Mouse (Mus musculus) hematopoietic stem cell, adult 5-6 weeks (primary cell): ENCODE data around the gene Cntnap5c. TPM values are rescaled to one million over a fixed set of nuclear protein-coding genes. Genes with fewer than 3 reads are reported as not detected.

Experiments used
- ATAC-seq, 2 experiments: fragments of 125-278 bp in 1 of 2; replicated peaks in 1 of 2; 2 replicates each; pipeline ENCODE4 v1.8.0; 2016 to 2017; ENCODE audit warnings: inconsistent platforms in 2 of 2, mild to moderate bottlenecking in 2 of 2, moderate number of reproducible peaks in 2 of 2, low read depth in 1 of 2, moderate TSS enrichment in 1 of 2; ENCODE audit not compliant: low FRiP score in 2 of 2, poor library complexity in 2 of 2, severe bottlenecking in 2 of 2, insufficient read depth in 1 of 2, low TSS enrichment in 1 of 2
- total RNA-seq: library from RNA; stranded (forward); fragments of 172-1452, 232-1000 nt; gene quantifications from 2 replicates; pipeline ENCODE4 v1.2.3, GENCODE M21; 2017

Gene Cntnap5c
- total RNA-seq, 1 experiment from 2014 or later = not detected

GRCm38 (mm10) chr17:58407769-58408168, 638.4 kb downstream of the Cntnap5c start:
- ATAC-seq = no peak

GRCm38 (mm10) chr17:58408756-58409155, 639.4 kb downstream of the Cntnap5c start:
- no peak for ATAC-seq

GRCm38 (mm10) chr17:58437443-58437842, 668.1 kb downstream of the Cntnap5c start:
- ATAC-seq = no peak

Other genes starting within 250 kb of the Cntnap5c start
- gene Vmn2r120, start 224.1 kb upstream of the Cntnap5c start, total RNA-seq = not detected in 2 replicates
- not detected in 2 replicates for gene Gm21834, start 27.4 kb upstream of the Cntnap5c start, total RNA-seq